Mouse (Mus musculus) neural tube, embryonic 13.5 days (tissue): Measurements from ENCODE around the gene Prph. TPM values are rescaled to one million over a fixed set of nuclear protein-coding genes. Genes with fewer than 3 reads are reported as not detected.
"Not testable (repeated sequence)": the region's sequence is repeated elsewhere in the genome, so short reads cannot be mapped to it uniquely, and the experiment has no call there.

Source experiments
- ATAC-seq: fragments of 200-750 bp; cut with Nextera tagmentation; 2 replicates; pipeline ENCODE4 v1.8.0; 2017; ENCODE audit warnings: low read depth, mild to moderate bottlenecking, moderate TSS enrichment, moderate library complexity
- H3K27ac ChIP-seq: fragments of 300-500 bp; sonication (generic); replicated peaks from 2 replicates; pipeline ENCODE4 v1.5.1; 2015; ENCODE audit warnings: moderate library complexity, mild to moderate bottlenecking, inconsistent platforms
- H3K27me3 ChIP-seq: fragments of 300-500 bp; sonication (generic); 2 replicates; pipeline ENCODE4 v1.6.1; 2015; ENCODE audit warnings: mild to moderate bottlenecking, inconsistent platforms
- H3K36me3 ChIP-seq: fragments of 300-500 bp; sonication (generic); 2 replicates; pipeline ENCODE4 v1.6.1; 2015; ENCODE audit warnings: mild to moderate bottlenecking, inconsistent platforms
- H3K4me1 ChIP-seq: fragments of 300-500 bp; sonication (generic); replicated peaks from 2 replicates; pipeline ENCODE4 v1.6.1; 2015; ENCODE audit warnings: inconsistent platforms
- H3K4me2 ChIP-seq: fragments of 300-500 bp; sonication (generic); 2 replicates; pipeline ENCODE4 v1.6.1; 2015; ENCODE audit warnings: inconsistent platforms, mild to moderate bottlenecking, moderate library complexity
- H3K4me3 ChIP-seq: fragments of 300-500 bp; sonication (generic); 2 replicates; pipeline ENCODE4 v1.5.1; 2015; ENCODE audit warnings: mild to moderate bottlenecking, inconsistent platforms
- H3K9ac ChIP-seq: fragments of 300-500 bp; sonication (generic); 2 replicates; pipeline ENCODE4 v1.6.1; 2015; ENCODE audit warnings: moderate library complexity, mild to moderate bottlenecking, inconsistent platforms
- H3K9me3 ChIP-seq: fragments of 300-500 bp; sonication (generic); 2 replicates; pipeline ENCODE4 v1.6.1; 2016; ENCODE audit warnings: inconsistent platforms
- WGBS: fragments of 180-500 bp; shearing (Covaris S2); methylation state at CpG from one replicate; pipeline ENCODE4 v1.1.7; 2015; 5-methylcytosine and 5-hydroxymethylcytosine counted together
- polyA plus RNA-seq: library from polyadenylated mRNA; unstranded; fragments of >200 nt; fragmentation: Nextera tagmentation; extraction: Ambion mirVana; gene quantifications from 2 replicates; pipeline ENCODE4 v1.2.1, GENCODE M21; 2015

Prph gene
- polyA plus RNA-seq, 1 experiment from 2014 or later, result 371 TPM

DNA sequence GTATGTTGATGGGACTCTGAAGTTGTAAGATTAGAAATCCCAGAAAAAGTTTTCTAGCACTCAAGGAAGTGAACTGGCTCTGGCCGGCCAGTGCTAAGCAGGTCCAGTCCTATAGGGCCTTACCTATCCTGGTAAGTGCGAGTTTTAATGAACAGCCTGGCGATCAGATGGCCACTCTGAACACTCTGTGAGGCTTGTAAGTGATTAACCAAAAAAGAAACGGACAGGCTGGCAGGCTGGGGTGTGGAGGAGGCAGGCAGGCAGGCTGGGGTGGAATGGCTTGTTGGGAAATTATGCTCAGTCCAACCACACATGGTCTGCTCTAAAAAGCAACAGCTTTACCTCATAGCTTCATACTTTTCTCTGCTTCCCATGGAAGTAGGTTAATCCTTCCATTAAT lies 19.5 kb upstream of the Prph start:
- peaks cover 14% of the 10 kb centered on the region for H3K4me1 ChIP-seq

DNA sequence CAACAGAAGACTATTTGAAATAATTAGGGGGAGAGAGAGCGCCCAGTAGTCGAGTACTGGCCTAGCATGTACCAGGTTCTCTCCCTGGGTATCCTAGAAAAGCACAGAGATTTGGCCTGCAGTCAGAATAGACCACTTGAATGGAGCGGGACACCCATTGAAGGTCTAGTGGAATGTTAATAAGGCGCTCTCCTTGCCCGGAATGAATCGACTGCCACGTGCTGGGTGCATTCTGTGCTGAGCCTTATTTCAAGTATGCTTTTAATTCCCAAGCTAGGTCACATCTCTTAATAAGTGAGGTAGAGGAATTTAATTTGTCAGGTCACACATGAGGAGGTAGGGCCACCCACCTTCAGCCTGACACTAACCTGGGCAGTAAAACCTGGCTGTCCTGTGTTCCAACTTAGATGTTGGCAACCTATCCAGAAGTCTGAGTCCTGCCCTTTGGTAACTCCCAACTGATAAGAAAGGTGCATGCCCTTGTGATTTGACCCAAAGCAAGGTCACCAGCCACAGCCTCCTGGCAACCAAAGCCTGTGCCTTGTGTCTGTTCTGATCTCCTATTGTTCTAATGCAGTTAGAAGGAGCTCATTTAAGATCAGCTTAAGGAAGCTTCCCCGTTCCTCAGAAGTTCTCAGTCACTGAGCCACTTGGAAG lies 18.6 kb upstream of the Prph start:
- no peak overlapping the region for H3K27ac ChIP-seq

More for the DNA sequence above, 19.5 kb upstream of the Prph start:
- H3K9me3 ChIP-seq, result no peaks in the 10 kb centered on the region
- no peak overlapping the region for H3K27ac ChIP-seq
- WGBS, result 88% methylated on average over 4 of the region's 4 CpGs
- ATAC-seq, result no peak
- no peak overlapping the region for H3K4me2 ChIP-seq
- peaks cover 9% of the 10 kb centered on the region for H3K27me3 ChIP-seq
- H3K4me3 ChIP-seq, result no peak overlapping the region
- no peak overlapping the region for H3K9ac ChIP-seq
- H3K36me3 ChIP-seq, result no peaks in the 10 kb centered on the region

DNA sequence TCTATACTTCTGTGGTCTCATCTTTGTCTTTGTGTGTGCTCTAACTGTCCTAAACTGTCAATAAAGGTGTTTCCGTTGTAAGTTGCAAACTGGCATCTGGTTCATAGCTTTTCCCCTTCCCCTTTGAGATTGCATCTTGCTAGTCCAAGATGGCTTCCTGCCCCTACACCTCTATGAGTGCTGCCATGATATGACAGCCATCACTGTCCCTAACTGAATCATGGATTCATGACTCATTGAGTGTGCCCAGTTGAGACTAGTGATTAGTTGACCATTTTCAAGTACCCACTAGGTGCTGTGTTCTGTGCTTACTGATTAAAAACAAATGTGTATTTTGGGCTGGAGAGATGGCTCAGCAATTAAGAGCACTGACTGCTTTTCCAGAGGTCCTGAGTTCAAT lies 16.9 kb upstream of the Prph start:
- Histone ChIP-seq H3K4me1 (no peaks in the 10 kb centered on the region), H3K9me3 (no peaks in the 10 kb centered on the region), H3K4me3 (no peak overlapping the region), H3K27me3 (no peaks in the 10 kb centered on the region), H3K9ac (no peak overlapping the region), H3K27ac (no peak overlapping the region), H3K4me2 (no peak overlapping the region), H3K36me3 (no peaks in the 10 kb centered on the region)
- no peak for ATAC-seq
- WGBS, result 90% methylated on average over 1 of the region's 1 CpGs

More for the DNA sequence above, 18.6 kb upstream of the Prph start:
- Histone ChIP-seq H3K4me1 (peaks cover 10% of the 10 kb centered on the region; the same call in 1 of the 2 replicates), H3K4me2 (no peak overlapping the region), H3K9ac (no peak overlapping the region), H3K4me3 (no peak overlapping the region), H3K9me3 (no peaks in the 10 kb centered on the region), H3K36me3 (no peaks in the 10 kb centered on the region), H3K27me3 (peaks cover 1% of the 10 kb centered on the region; the same call in 1 of the 2 replicates)
- ATAC-seq, result no peak
- WGBS, result 92% methylated on average over 8 of the region's 8 CpGs

DNA sequence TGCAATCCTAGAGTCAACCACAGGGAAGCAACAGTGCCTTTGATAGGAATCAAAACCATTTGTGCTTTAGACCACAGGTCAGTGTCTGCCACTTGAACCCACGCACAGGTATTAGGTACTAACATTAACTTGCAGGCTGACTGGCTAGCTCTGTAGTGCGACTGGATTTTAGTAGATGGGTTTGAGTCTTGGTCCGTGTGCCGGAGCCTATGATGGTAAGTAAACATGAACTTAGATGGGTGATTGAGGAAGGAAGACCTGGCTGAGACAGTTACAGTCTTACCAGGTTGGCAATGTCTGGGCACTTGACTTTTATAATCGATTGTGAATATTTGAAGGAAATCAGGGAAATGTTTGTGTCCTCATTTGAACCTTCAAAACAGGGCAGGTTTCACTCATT lies 16.2 kb upstream of the Prph start:
- 93% methylated on average over 5 of the region's 5 CpGs for WGBS
- Histone ChIP-seq H3K4me1 (no peaks in the 10 kb centered on the region), H3K4me3 (no peak overlapping the region), H3K9me3 (no peaks in the 10 kb centered on the region), H3K27me3 (no peaks in the 10 kb centered on the region), H3K4me2 (no peak overlapping the region), H3K36me3 (no peaks in the 10 kb centered on the region), H3K9ac (no peak overlapping the region), H3K27ac (no peak overlapping the region)
- ATAC-seq, result no peak

DNA sequence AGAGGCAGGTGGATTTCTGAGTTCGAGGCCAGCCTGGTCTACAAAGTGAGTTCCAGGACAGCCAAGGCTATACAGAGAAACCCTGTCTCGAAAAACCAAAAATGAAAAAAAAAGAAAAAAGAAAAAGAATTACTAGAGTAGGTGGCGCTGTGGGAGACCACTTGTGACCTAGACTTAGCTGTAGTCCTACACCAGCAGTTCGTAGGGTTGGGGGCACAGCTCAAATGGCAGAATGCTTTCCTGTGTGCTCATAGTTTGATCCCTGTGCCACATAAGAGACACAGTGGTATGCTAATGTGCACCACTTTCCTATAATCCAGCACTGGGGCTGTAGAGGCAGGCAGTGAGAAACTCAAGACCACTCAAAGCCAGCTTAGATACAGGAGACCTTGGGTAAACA lies 15.7 kb upstream of the Prph start:
- Histone ChIP-seq H3K4me1 (no peaks in the 10 kb centered on the region), H3K4me3 (no peak overlapping the region), H3K27ac (no peak overlapping the region), H3K9me3 (no peaks in the 10 kb centered on the region), H3K4me2 (no peak overlapping the region), H3K9ac (no peak overlapping the region), H3K27me3 (no peaks in the 10 kb centered on the region), H3K36me3 (no peaks in the 10 kb centered on the region)
- 85% methylated on average over 4 of the region's 4 CpGs for WGBS
- no peak for ATAC-seq

DNA sequence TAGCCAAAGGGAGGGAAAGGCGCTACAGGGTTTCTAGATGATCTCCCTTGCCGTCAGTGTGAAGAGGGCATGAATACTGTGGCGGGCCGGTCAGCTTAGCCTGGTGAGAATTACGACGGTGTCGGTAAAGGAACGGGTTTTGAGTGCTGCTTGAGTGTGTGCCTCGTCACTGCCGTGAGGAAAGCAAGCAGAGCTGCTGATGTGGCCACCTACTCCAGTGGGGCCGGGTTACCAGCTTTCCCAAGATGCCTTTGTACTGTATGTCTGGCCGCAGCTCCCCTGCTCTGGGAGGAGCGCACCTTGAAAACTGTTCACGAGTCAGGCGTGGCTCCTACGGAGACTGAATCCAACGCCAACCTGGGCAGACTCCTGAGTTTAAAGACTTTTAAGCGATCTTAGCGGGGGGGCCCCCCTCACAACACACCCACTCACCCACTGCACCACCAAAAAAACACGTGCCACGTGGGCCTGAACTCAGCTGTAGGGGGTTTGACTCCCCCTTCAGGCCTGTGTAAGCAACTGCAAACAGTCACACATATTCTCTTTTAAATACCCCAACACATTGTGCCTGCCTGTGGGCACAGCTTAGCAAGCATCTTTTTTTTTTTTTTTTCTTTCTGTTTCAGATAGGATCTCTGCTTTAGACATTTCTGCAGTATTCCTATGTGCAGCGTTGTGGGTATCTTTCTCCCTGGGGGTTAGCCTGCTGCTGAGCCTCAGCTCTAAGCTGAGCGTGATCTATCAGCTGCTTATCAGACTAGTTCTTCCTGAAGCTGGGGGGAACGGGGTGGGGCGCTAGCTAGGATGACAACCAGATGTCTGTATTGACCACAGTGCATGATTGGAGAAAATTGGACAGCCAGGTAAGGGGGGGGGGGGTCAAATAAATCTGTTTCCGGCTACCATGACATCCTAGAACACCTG lies 14.7 kb upstream of the Prph start:
- Histone ChIP-seq H3K4me1 (no peaks in the 10 kb centered on the region), H3K27ac (no peak overlapping the region), H3K4me2 (no peak overlapping the region), H3K4me3 (no peak overlapping the region), H3K36me3 (no peaks in the 10 kb centered on the region), H3K9me3 (no peaks in the 10 kb centered on the region), H3K9ac (no peak overlapping the region), H3K27me3 (no peaks in the 10 kb centered on the region)
- no peak for ATAC-seq
- WGBS, result 68% methylated on average over 26 of the region's 26 CpGs

DNA sequence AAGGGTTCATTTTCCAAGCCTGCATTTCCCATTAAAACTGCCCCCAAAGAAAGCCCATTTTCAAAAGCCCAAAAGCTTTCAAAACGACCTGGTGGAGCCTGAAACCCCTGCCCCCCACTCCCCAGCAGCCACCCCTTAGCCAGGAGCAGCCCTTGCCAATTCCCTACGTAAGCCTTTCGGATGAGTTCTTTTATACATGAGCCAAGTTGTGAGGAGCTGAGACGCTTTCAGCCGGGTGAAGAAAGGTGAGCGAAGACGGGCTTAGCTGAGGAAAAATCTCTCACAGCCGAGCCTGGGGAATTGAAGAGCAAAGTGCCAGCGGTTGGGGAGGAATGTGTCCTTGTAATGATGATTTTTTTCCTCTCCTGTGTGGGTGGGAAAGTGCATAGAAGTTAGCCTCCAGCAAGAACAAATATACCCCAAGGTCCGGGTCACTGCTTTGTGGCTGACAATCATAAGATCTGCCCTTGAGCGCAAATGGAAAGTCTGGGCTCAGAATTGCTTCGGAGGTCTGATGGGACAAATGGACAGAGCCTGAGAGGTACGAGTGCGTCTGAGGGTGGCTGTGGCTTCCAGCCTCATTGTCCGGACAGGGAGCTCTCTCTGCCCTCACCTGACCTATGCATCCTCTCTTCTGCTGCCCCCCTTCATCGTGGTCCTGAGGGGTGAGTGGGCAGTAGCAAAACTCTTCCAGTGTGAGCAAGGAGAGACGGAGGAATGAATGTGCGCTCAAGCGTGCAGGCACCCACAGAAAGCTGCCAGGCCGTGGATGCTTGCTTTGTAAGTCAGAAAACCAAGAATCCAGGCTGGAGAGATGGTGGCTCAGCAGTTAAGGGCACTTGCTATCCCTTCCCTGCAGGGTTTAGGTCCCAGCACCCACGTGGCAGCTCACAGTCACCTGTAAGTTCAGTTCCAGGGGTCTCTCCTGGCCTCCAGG lies 13.8 kb upstream of the Prph start:
- 65% methylated on average over 21 of the region's 21 CpGs for WGBS
- no peak for ATAC-seq
- no peak overlapping the region for H3K9ac ChIP-seq
- no peaks in the 10 kb centered on the region for H3K36me3 ChIP-seq
- H3K27me3 ChIP-seq, result no peaks in the 10 kb centered on the region
- H3K27ac ChIP-seq, result no peak overlapping the region
- no peaks in the 10 kb centered on the region for H3K9me3 ChIP-seq
- no peak overlapping the region for H3K4me2 ChIP-seq
- H3K4me3 ChIP-seq, result no peak overlapping the region
- no peaks in the 10 kb centered on the region for H3K4me1 ChIP-seq

DNA sequence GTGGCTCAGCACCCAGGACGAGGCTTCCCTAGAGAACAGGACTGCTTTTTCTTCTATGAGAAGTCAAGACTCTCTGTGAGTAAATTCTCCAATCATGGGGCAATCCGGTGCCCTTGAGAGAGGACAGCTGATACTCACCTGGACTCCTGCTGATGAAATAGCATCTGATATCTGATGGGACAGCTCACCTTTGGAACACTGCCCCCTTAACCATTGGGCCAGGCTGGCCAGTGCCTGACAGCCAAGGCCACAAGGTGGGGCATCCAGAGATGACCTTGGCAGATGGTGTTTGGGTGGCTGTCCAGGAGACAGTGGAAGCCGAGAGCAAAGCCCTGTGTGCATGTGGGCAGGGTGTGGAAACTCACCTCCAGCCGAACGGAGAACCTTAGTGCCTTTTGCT lies 12.6 kb upstream of the Prph start:
- ATAC-seq, result no peak
- Histone ChIP-seq H3K4me3 (no peak overlapping the region), H3K4me1 (no peaks in the 10 kb centered on the region), H3K36me3 (no peaks in the 10 kb centered on the region), H3K4me2 (no peak overlapping the region), H3K9ac (no peak overlapping the region), H3K27ac (no peak overlapping the region), H3K9me3 (no peaks in the 10 kb centered on the region), H3K27me3 (no peaks in the 10 kb centered on the region)
- 89% methylated on average over 5 of the region's 5 CpGs for WGBS

DNA sequence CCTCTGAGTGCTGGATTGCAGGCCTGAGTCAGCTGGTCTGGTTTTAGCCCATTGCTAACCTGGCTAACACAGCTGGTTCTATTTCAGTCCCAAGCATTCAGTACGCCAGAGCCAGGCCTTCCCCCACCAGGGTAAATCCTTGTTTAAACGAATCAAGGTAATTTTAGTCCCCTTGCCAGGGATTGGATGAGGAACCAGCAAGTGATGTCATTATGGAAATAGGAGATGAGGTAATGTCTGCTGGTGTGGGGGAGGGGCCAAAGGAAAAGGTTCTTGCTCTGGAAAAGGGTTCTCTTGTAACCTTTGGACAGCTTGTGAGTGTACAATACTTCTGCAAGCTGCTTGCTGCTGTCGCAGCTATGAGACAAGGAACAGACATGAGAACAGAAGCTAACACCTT lies 10.1 kb upstream of the Prph start:
- WGBS, result 68% methylated on average over 3 of the region's 3 CpGs
- Histone ChIP-seq H3K4me1 (no peaks in the 10 kb centered on the region), H3K4me2 (no peak overlapping the region), H3K9me3 (no peaks in the 10 kb centered on the region), H3K9ac (no peak overlapping the region), H3K27me3 (no peaks in the 10 kb centered on the region), H3K36me3 (no peaks in the 10 kb centered on the region), H3K4me3 (no peak overlapping the region), H3K27ac (no peak overlapping the region)
- no peak for ATAC-seq

DNA sequence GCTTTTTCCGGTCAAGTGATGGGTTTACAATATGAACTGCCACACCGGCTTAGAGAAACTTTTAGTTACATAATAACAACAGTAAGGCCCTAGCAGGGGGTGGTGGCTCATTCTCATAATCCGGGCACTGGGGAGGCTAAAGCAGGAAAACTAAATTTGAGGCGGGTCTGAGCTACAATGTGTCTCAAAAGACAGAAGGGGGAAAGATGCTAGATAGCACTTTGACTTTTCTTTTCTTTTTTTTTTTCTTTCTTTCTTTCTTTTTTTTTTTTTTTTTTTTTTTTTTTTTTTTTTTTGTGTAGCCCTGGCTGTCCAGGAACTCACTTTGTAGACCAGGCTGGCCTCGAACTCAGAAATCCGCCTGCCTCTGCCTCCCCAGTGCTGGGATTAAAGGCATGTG lies 9.2 kb upstream of the Prph start:
- not testable (repeated sequence) for ATAC-seq, H3K27me3 ChIP-seq, H3K9me3 ChIP-seq, H3K9ac ChIP-seq, H3K36me3 ChIP-seq, H3K4me1 ChIP-seq, H3K4me2 ChIP-seq, H3K4me3 ChIP-seq, H3K27ac ChIP-seq
- WGBS, result 85% methylated on average over 6 of the region's 6 CpGs

DNA sequence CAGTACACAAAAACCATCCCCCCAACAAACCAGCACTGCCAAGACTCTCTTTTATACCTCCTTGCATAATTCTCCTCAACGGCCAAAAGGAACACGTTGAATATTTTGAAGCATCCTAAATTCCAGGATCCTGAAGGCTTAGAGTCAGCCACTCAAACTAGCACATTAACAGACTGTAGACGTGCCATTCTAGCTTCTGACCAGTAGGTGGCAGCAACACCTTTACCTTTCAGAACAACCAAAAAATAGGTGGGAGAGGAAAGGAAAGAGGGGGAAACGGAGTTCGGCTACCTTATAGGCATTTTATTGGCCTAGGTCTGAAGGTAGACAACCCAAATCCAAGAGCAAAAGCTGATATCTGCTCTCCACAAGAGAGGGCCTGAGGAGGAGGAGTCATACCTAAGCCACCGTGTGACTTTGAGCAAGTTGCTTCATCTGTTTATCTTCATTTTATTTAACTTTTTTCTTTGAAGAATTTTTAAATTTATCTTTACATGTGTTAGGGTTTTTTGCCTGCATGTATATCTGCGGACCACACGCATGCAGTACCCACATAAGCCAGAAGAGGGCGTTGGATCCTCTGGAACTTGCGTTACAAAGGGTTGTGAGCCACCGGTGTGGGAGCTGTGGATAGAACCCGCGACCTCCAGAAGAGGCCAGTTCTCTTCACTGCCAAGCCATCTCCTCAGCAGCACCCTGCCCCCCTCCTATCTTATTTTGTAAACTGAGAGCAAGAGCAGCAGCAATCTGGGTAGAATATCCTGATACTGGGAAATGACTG lies 5.3 kb upstream of the Prph start:
- Histone ChIP-seq H3K27ac (no peak overlapping the region), H3K9me3 (no peaks in the 10 kb centered on the region), H3K4me2 (no peak overlapping the region), H3K36me3 (no peaks in the 10 kb centered on the region), H3K4me3 (no peak overlapping the region), H3K9ac (no peak overlapping the region), H3K4me1 (peaks cover 9% of the 10 kb centered on the region), H3K27me3 (peaks cover 33% of the 10 kb centered on the region)
- ATAC-seq, result no peak
- whole genome bisulfite sequencing, result 30% methylated on average over 13 of the region's 13 CpGs
